Mouse (Mus musculus): ENCODE data around the gene Zfp750.

Gene Zfp750

GRCm38 (mm10) chr11:121519131-121519530 is at the start of gene Zfp750:
Gene Zfp750 (minus strand): TSS chr11:121519333.
- DNase-seq (ENCODE audit: low spot score in 2 of 2) = peak in 1 of 2 experiments; percentile 51

DNA sequence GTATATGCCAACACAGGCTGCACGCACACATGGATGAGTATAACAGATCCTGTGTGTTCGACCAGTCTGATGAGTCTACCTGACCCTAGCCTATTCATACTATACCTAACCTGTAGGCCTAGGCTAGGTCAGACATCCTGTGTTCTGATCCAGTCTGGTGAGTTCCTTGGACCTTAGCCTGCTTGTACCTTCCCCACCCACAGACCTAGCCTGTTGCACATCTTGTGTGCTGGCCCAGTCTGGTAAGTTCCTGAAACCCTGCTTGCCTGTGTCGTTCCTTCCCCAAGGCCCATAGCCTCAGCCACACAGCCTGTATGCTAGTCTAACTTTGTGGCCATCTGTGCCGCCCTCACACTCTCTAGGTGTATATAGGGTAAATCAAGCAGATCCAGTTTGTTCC is 45.1 kb upstream of the Zfp750 start:
- no peak for DNase-seq (ENCODE audit: low spot score in 2 of 2)

DNA sequence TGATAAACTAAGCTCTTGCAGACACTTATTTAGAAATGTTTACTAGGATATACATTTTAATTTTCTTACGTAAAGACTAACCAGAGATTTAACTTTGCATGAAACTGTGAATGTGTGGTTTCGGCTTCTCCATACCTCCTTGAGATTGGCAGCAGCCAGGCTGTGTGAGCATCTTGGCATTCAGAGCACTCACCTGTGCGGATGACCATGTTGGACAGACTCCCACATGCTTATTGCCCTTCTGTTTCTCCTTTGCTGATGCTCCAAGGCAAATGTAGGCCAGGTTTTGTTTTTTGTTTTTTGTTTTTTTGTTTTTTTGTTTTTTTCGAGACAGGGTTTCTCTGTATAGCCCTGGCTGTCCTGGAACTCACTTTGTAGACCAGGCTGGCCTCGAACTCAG is 44.2 kb upstream of the Zfp750 start:
- DNase-seq (ENCODE audit: low spot score in 2 of 2) = no peak

DNA sequence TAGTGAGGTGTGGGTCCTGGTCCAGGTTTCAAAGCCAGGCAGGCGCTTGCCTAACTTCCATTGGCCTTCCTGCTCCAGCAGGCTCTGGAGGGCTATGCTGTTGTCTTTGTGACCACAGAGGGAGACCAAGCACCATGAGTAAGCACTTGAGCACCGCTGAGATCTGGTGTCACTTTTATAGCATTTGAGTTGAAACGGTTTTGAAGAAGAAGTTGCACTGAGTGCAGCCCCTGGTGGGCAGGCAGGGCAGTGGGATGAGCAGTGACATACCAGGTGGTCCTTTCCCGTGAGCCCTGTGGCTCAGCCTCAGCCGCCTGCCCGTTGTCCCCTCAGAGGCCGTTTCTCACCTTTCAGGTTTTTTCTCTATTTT is 41.1 kb upstream of the Zfp750 start:
- DNase-seq (ENCODE audit: low spot score in 2 of 2) = no peak

GRCm38 (mm10) chr11:121559527-121560293 is 40.6 kb upstream of the Zfp750 start:
- no peak for DNase-seq (ENCODE audit: low spot score in 2 of 2)

DNA sequence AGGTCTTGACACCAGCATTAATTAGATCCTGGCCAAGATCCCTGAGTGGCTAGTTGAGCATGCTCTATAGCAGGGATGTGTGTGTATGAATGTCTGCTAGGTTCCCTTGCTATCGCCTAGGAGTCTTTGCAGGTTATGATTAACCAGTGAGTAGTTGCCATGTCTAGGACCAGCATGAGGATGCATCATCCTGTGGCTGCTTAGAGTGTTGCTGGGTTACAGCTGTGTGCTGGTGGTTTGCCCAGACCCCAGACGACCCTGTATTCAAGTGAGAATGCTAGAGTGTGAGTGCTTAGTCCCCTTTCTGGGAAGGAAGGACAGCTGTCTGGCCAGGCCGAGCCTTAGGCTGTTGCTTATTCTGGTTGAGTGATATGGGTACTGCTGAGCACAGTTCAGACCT is 39.4 kb upstream of the Zfp750 start:
- DNase-seq (ENCODE audit: low spot score in 2 of 2) = no peak

- no peak for DNase-seq (ENCODE audit: low spot score in 2 of 2)
These were observed 38.8 kb upstream of the Zfp750 start for GRCm38 (mm10) chr11:121557946-121558345.

DNA sequence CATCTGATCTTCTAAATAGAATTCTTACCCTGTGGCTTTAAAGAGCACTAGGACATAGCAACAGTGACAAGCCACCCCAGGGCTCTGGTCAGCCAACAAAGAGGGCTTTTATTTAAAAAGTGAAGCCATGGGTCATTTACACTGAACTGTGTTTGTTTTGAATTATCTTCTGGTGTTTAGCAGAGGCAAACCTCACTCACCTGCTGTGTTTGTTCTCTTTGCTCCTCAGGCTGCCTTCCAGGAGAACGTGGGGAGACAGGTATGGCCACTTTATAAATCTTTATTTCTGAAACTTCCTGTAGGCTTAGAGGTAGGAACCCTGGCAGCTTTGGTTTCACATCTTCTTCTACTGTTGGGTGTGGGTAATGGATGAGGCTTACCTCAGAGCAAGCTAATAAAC is 37.6 kb upstream of the Zfp750 start:
- peak in 1 of 2 experiments; percentile 56 for DNase-seq (ENCODE audit: low spot score in 2 of 2)

GRCm38 (mm10) chr11:121553458-121553857 is 34.3 kb upstream of the Zfp750 start:
- DNase-seq (ENCODE audit: low spot score in 2 of 2) = no peak

GRCm38 (mm10) chr11:121552846-121553457 is 33.8 kb upstream of the Zfp750 start:
- DNase-seq (ENCODE audit: low spot score in 2 of 2) = no peak

DNA sequence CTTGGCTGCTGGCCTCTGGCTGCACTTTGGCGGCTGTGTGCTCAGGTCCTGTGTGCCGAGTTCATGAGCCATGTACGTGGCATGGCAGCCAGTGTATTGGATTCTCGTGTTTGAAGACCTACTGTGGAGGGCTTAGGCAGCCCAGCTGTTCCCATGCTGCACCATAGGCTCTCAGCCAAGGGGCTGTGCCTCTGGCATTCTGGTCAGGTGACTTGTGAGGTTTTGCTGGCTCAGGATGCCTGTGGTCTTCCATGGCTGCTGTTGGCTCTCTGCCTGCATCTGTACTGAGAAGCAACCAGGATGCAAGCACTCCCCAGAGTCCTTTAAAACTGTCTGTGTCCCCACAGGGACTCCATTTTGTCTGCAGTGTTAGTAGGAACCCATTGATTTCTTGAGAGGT is 33.0 kb upstream of the Zfp750 start:
- DNase-seq (ENCODE audit: low spot score in 2 of 2) = no peak

DNA sequence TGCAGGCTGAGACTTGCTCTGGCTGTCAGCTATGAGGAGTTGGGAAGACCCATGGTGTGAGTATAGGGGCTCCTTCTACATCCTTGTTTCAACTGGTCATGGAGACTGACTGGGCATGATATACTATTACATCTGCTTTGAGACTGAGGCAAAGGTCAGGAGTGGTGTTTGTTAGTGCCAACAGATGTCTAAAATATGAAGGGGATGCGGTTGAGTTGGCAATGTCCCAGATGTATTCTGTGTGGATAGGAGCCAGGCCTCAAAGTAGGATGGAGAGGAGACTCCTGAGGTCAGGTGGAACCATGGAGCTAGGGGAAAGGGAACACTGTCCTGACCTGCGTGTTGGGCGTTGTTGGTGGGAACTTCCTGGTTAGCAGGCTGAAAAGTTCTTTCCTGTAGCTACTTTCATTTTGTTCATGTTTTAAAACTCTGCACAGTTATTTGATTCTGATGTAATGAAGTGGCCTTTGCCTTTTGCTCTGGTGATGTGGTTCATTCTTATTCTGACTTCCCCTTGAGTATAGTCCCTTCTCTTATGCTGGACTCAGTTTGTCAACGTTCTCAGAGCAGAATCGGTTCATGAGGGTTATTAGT is 32.2 kb upstream of the Zfp750 start:
- no peak for DNase-seq (ENCODE audit: low spot score in 2 of 2)

GRCm38 (mm10) chr11:121549843-121550647 is 30.9 kb upstream of the Zfp750 start:
- DNase-seq (ENCODE audit: low spot score in 2 of 2) = no peak

DNA sequence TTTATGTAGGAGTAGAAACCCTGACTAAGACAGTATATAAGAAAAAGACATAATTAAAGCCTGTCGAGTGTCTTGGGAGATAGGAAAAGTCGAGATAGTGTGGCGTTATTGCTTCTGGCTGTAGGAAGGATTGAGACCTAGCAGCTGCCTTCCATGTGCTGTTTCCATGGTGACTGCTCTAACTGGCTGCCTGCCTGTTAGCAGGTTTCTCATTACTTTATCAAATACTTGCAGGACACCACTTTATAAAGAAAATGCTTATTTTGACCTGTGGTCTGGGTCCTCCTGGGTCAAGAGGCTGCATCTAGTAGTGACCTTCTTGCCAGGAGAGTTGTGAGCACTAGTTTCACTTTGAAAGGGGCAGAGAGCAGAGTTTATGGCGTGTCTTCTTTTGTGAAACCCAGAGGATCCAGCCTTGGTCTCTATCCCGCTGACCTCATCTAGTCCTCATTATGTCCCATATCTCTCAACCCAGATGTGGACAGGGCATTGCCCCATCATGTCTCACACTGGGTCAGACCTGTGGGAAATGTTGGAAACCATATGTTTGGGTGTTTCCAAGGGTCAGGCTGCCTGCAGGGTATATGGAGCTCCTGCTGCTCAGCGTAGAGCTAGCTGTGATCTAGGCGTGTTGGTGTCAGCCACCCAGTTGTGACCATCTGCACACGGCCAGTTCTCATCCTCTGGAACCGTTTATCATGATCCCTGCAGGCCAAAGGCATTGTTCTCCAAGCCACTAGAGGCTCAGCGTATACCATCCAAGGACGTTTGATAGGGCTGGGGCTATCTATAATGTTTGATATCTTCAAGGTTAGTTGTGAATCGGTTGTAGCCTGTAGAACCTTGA is 30.1 kb upstream of the Zfp750 start:
- no peak for DNase-seq (ENCODE audit: low spot score in 2 of 2)

DNA sequence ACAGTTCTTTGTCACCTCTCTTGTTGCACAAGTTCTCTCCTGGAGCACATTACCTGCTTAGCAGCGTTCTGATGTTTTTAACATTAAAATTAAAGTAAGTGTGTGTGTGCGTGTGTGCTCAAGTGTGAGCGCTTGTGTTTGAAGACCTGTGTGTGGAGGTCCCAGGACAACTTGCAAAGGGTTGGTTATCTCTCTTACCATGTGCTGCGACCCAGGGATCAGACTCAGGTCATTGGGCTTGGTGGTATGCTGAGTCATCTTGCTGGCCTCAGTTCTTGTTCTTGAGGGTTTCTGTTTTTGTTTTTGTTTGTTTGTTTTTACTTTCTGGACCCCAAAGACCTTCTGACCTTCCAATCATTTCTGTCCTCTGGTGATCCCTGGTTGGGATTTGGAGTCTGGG is 28.8 kb upstream of the Zfp750 start:
- DNase-seq (ENCODE audit: low spot score in 2 of 2) = no peak

DNA sequence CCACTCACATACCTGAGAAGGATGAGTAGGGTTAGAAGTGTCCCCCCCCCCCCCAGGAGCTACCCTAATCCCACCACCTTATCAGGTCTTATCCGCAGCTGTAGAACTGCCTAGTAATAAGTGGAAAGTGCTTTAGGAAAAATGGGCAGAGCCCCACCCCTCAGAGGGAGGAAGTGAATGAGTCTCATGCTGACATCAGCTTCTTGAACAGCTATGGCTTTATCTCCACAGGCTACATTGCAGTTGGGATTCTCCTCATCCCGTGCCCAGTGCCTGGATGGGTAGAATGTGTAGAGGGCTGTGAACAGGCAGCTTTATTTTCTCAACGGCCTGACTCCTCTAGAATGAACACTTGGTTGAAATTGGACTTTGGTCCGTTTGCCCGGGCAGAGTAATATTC is 28.1 kb upstream of the Zfp750 start:
- no peak for DNase-seq (ENCODE audit: low spot score in 2 of 2)

- DNase-seq (ENCODE audit: low spot score in 2 of 2) = no peak
These were observed 26.4 kb upstream of the Zfp750 start for GRCm38 (mm10) chr11:121545398-121546034.

- peak in 1 of 2 experiments; percentile 53 for DNase-seq (ENCODE audit: low spot score in 2 of 2)
These were observed 25.7 kb upstream of the Zfp750 start for GRCm38 (mm10) chr11:121544755-121545397.

DNA sequence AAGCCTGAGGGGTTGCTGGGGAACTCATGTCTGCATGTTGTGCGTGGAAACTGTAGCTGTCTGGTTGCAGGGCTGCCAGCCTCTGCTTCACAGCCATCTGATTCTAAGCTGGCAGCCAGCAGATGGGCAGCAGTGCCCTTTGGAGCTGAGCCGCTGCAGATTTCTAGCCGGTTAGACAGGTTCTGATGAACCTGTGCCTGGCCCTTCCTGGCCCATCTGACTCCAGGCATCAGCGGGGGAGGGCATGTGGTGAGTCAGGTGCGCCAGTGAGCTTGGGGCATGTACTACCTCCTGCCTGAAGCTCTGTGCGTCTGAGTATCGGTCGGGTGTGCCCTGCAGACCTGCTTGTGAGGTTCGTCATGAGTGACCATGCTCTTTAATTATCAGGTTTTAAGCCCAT is 24.8 kb upstream of the Zfp750 start:
- peak in 1 of 2 experiments; percentile 82 for DNase-seq (ENCODE audit: low spot score in 2 of 2)

DNA sequence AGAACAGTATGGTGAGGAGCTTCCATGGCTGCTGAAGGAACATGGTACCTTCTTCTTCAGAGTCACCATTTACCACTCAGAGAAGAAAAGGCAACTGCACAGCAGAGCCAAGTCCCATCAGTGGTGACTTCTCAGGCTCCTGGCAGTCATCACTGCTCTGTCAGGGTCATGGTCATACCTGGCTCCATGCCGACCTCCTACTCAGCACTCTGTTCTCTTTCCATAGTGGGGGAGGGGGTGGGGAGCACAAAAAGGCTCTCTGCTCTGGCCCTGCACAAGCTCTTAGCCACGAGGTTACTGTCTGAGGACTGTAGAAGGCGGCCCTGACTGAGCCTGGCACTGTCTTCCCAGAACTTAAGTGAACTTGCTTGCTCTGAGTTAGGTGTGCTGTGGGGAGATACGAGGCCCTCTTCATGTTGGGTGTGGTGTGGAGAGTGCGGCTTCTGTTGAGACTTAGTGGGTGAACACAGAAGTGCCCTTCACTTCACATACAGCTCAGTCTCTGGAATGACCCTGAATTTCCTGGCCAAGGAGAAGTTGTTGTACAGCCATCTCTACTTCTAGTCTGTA is 24.2 kb upstream of the Zfp750 start:
- no peak for DNase-seq (ENCODE audit: low spot score in 2 of 2)

Data from urinary bladder, adult 18-20 months (tissue).